Mouse (Mus musculus) stomach, postnatal 0 days (tissue): Measurements from ENCODE around the gene Bicc1.

Source experiments
- CTCF ChIP-seq: IDR thresholded peaks from 2 replicates; pipeline ENCODE4 v1.5.1; 2016; ENCODE audit warnings: antibody characterized with exemption, low read depth, mild to moderate bottlenecking, moderate library complexity
- EP300 ChIP-seq: optimal IDR thresholded peaks from 2 replicates; pipeline ENCODE3; 2016; ENCODE audit warnings: antibody characterized with exemption

DNA sequence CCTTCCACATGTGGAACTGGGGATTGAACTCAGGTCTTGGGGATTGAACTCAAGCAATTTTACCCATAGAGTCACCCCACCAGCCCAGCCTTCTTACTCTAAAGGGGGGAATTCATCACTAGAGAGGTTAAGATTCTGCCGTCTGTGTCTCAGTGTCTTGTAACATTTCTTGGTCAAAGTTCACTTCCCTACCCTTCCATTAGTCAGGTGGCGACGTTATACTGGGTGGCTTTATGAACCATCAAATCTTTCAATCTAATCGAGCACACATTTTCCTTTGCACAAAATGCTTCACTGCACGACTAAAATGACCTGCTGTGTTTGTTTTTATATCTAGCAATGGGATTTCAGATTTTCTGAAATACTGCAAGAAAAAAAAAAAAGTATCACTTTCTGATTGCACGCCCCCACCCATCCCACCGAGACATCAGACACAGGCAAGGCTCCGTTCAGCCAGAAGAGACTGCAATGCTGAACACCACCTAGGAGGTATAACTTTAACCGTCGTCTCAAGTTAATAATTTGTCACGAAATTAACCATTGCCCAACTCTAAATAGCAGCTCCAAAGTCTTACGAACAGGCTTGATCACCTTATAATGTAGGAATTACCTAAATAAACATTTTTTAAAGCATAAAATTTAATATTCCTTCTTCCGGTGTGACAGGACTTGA, 32.1 kb downstream of the Bicc1 start:
- no peak for TF ChIP-seq CTCF
- no peak for TF ChIP-seq EP300
